Mouse (Mus musculus): ENCODE measurements around the gene Olfr313.
A peak's percentile ranks its signal among the peaks of the same experiment; 100 is the strongest.

Gene Olfr313

DNA sequence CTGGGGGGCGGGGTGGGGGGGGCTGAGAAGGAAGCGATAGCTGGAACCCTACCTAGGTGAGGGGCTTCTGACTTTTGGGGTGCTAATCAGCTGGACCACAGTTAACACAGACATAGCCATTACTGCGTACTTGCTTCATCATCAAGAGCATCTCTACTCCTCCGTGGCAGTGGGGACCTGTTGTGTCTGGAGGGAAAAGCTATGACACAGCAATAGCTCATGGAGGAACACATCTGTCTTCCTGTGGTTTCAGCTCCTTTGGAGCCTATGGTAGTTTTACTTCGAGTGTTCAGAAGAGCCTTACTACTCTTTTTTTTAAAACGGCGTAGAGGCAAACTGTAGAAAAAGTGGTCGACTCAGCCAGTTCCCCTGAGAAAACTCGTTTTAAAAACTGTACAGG lies 32.8 kb downstream of the Olfr313 start:
- DNase-seq (ENCODE audit: inconsistent age in 2 of 2, low spot score in 1 of 2), result no peak

DNA sequence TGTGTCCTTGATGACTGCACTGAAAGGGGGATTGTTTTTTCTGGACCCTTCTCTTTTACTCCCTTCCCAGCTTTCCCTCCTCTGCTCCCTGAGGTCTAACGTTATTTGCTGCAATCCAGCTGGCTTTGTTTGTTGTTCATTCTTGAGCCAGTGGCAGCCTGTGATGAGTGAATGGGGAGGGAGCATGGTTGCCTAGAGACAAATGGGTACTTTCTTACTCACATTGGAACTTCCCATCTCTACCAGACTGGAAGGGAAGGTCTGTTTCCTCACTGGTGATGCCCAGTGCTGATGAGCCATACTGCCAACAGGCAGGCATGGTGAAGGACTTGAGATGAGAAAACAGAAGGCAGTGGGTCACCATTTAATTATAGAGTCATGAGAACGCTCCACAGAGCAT lies 34.9 kb downstream of the Olfr313 start:
- DNase-seq (ENCODE audit: inconsistent age in 2 of 2, low spot score in 1 of 2), result no peak

DNA sequence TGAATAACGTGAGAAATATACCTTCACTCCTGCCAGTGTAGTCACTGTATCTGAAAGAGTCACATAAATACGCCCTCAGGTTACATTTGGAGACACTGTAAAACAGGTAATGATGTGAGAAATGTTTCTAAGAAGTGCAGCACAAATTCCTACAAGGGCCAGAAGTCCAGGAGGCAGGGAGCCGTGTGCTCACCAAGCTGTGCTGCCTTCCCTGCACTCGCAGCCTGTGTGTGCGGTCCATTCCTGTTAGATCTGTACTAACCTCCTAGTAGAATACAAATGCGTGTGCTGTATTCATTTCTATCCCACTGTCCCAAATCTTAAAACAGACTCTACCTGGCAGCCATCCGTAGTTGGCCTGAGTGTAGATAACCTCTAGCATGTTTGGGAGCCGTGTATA lies 45.9 kb downstream of the Olfr313 start:
- DNase-seq (ENCODE audit: inconsistent age in 2 of 2, low spot score in 1 of 2), result no peak

DNA sequence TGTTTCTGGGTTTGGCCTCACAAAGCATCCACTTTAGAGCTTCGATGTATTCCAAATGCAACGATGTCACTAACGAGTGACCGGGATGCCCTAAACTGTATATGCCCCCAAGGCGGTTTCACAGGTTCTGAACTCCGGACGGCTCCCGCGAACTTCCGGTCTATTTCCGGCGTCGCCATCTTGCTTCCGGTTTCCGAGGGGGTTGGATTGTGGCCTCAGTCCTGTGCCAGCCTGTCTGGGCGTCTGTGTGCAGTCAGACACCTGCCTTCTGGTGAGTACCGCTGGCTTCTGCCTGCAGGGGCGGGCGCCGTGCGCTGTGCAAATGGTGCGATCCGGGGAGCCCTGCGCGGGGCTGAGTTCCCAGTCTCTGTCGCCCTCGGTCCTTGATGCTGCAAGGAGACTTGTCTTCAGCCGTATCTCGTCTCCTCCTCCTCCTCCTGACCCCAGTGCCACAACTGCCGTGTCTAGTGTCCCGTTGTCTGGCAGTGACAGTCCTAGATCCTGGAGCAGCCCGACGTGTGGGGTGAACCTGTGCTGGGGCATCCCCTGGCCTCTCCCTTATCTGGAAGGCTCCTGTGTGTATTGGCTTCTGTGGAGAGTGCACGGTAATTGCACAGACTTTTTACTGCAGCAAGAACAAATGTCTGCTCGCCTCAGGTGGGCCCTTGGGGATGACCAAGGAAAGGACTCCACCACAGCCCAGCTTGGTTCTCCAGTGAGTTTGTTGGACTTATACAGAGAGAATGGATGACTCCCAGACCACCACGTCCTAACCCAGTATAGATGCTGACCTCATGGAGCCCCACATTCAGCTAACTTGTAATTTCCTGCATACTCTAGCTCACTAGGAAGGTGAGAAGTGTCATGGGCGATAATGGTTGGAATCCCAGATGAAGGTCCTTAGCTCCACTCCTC lies 52.5 kb downstream of the Olfr313 start, which contains the start of gene 2810021J22Rik:
Gene 2810021J22Rik (plus strand): TSS at position 178 of the 915 bp plus-strand sequence.
- DNase-seq (ENCODE audit: inconsistent age in 2 of 2, low spot score in 1 of 2), result peak; percentile 85 to 94

DNA sequence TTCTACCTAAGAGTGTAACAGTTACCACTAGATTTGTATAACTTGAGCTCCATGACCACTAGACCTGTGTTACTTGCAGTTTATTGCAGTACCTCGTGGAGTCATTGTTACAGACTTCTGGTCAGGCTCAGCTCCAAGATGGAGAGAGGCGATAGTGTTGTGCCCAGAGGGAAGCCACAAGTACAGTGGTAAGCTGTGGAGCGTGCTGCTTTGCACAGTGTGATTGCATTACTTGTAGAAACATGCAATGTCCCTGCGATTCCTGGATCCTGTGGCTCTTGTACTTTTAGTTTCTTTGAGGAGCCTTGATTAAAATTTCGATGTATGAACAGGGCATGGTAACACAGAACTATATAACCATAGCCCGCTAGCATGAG lies 53.1 kb downstream of the Olfr313 start:
- DNase-seq (ENCODE audit: inconsistent age in 2 of 2, low spot score in 1 of 2), result peak in 1 of 2 experiments; percentile 27
